Mouse (Mus musculus) bone marrow macrophage, adult 2 months (primary cell): ENCODE results near the gene Plcb4. TPM values are rescaled to one million over a fixed set of nuclear protein-coding genes. Genes with fewer than 3 reads are reported as not detected.

Source experiments
- H3K27ac ChIP-seq: 2 replicates; pipeline ENCODE4 v1.5.1; 2012; ENCODE audit warnings: low read depth, low read length; ENCODE audit not compliant: insufficient read depth
- H3K4me1 ChIP-seq: 2 replicates; pipeline ENCODE4 v1.6.1; 2012; ENCODE audit warnings: low read length; ENCODE audit not compliant: control insufficient read depth, insufficient read depth
- H3K4me3 ChIP-seq: 2 replicates; pipeline ENCODE4 v1.5.1; 2012; ENCODE audit warnings: mild to moderate bottlenecking, low read length, moderate library complexity; ENCODE audit not compliant: insufficient read depth
- CTCF ChIP-seq: IDR thresholded peaks from 2 replicates; pipeline ENCODE4 v1.5.1; 2012; ENCODE audit warnings: low read depth, mild to moderate bottlenecking, low read length, moderate library complexity
- POLR2A ChIP-seq: IDR thresholded peaks from 2 replicates; pipeline ENCODE4 v1.6.1; 2012; ENCODE audit warnings: mild to moderate bottlenecking, low read depth, low read length, borderline replicate concordance
- polyA plus RNA-seq: library from polyadenylated mRNA; stranded (reverse); fragments of >200 nt; gene quantifications from 2 replicates; pipeline ENCODE4 v1.2.4, GENCODE M21; 2012; ENCODE audit not compliant: missing spikeins, insufficient read depth, insufficient read length

Gene Plcb4
- polyA plus RNA-seq, 1 experiment, result 10.2 TPM

DNA sequence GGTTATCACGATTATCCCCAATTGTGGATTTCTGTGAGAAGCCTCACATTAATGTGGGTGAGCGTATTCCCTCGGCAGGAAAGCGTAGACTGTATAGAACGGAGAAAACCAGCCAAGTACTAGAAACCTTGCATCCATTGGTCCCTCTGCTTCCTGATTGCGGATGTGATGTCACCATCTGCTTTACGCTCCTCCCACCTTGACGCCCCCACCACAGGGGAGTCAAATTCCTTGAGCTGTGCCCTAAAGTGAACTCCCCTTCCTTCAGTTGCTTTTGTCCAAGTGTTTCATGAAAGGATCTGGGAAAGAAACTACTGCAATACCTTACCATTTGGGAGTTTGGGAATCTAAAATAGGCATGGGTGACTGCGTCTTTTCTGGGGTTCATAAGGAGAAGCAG, 111.4 kb downstream of the Plcb4 start:
- Histone ChIP-seq H3K27ac (no peak overlapping the region), H3K4me1 (peaks cover 32% of the 10 kb centered on the region), H3K4me3 (no peak overlapping the region)
- TF ChIP-seq POLR2A (no peak), CTCF (no peak)

DNA sequence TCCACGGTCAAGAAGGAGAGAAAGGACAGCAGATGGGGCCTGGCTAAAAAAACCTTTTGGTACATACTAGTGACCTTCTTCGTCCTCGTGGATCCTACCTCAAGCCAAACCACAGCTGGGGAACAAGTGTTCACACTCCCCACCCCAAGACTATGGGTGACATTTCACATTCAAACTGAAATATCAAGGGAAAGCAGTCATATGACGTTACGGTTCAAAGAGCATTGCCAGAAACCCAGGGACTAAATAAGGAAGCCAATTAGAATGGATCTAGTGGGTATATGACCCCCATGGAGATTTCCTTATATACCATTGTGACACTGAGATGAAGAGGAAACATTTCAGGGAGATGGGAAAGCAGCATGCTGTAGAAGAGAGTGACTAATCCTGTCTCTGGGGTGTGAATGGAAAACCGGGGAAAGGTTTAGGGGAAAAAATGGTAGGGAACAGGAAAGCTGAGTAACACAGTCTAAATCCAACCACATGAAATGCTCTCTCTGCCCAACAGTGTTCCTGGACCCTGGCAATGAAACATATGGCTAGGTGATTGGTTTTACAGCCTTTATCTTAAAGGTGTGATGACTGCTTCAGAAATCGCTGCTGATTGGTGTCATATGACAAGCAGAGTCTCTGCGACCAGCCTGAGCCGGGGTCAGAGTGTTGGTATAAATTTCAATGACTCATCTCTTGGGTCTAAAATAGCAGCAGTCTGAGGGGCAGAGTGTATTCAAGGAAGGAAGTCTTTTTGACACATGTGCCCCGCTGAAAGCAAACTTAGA, 114.6 kb downstream of the Plcb4 start:
- no peak for TF ChIP-seq POLR2A
- no peak for TF ChIP-seq CTCF
- H3K27ac ChIP-seq, result peak overlapping the region; percentile 73
- H3K4me3 ChIP-seq, result no peak overlapping the region
- peaks cover 29% of the 10 kb centered on the region for H3K4me1 ChIP-seq

DNA sequence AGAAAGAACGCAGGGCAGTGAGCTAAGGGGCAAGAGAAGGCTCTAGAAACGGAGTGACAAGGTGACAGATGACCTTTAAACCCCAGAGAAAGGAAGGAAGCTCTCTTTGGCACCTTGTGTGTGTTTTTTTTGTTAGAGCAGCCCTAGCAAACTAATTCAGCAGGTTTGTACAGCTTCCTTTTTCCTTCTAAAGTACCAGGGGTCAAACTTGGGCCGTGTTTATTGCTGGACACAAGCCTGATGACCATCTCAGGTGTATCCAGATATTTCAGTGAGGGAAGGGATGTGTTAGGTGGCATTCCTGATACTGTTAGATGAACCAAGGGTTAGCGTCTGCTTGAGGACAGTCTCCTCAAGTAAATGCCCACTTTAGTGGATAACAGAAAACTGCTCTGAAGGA, 116.2 kb downstream of the Plcb4 start:
- Histone ChIP-seq H3K27ac (no peak overlapping the region), H3K4me1 (peaks cover 29% of the 10 kb centered on the region), H3K4me3 (no peak overlapping the region)
- TF ChIP-seq POLR2A, result no peak
- TF ChIP-seq CTCF, result no peak

DNA sequence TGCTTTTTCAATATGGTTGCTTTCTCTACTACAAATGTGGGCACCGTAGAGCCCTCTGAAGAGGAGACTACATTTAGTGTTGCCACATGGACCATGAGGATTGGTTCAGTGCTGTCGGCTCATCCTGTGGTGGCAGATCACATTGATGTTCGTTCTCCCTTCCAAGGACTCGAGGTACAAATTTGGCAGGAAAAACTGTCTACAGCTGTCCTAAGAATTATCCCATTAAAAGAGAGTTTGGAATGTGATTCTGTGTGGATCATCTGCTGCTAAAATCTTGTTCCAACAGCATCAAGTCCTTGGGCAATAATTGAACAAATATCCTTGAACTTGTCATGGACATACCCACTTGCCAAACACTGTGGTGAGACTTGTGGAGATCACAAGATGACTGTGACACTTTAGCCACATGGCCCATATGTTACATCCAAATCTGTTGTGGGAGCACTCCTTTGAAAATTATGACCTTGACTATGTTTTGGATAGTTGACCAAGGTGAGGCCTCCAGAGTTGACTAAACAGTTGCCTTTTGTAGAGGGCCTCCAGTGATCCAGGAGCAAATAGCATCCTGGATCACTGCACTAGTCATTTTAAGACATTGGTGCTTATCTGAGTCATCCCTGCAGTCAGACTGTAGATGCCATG, 117.4 kb downstream of the Plcb4 start:
- Histone ChIP-seq H3K4me1 (peaks cover 29% of the 10 kb centered on the region), H3K4me3 (no peak overlapping the region), H3K27ac (no peak overlapping the region)
- TF ChIP-seq CTCF, result no peak
- no peak for TF ChIP-seq POLR2A

DNA sequence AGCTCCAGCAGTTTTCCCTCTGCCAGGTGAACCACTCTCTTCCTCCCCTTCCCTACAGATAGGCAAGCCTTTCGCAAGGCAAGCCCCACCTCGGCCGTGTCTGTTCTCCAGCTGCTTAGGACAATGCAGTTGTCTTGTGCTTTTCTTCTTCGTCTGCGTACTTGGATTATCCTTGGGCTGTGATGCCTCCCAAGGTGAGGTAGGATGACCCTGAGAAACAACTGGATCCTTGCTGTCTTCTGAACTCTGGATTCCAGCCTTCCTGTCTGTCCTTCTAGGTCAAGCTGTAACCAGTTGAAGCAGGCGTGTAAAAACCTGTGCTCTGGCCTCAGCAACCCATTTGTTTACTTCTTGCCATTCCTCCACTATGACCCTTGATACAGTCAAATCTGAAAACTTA, 122.6 kb downstream of the Plcb4 start:
- H3K27ac ChIP-seq, result no peak overlapping the region
- no peak for TF ChIP-seq CTCF
- no peak for TF ChIP-seq POLR2A
- no peak overlapping the region for H3K4me3 ChIP-seq
- peaks cover 8% of the 10 kb centered on the region for H3K4me1 ChIP-seq

DNA sequence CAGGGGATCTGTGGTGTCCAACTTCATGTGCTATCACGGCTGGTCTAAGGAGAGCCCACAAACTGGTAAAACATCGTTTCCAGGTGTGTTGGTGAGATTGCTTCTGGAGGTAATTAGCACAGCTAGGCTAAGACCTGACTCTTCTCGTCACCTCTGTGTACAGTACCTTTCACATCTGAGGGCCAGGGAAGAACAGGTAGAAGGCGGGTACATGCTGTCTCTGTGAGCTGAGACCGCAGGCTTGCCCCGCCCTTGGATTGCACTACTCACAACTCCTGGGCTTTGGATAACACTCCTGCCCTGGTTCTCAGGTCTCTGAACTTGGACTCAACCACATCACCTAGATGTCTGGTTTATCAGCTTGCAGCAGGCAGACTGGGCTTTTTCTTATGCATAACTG, 128.6 kb downstream of the Plcb4 start:
- no peak for TF ChIP-seq CTCF
- Histone ChIP-seq H3K4me1 (peaks cover 3% of the 10 kb centered on the region; the same call in 1 of the 2 replicates), H3K4me3 (no peak overlapping the region), H3K27ac (no peak overlapping the region)

DNA sequence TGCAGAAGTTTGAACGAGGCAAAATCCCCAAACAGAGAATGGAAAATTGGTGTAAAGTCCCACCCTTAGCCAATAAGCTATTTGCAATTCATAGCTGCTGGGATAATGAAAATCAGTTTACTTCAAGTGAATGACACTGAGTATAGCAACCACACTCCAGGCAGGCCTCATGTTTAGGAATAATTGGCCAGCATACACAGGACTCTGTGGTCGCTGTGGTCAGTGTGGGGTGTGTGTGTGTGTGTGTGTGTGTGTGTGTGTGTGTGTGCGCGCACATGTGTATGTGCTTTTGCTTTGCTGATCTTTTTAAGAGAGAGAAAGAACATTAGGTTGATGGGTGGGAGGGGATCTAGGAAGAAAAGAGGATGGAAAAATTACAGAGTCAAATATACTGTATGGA, 134.1 kb downstream of the Plcb4 start:
- TF ChIP-seq CTCF (no peak), POLR2A (no peak)

DNA sequence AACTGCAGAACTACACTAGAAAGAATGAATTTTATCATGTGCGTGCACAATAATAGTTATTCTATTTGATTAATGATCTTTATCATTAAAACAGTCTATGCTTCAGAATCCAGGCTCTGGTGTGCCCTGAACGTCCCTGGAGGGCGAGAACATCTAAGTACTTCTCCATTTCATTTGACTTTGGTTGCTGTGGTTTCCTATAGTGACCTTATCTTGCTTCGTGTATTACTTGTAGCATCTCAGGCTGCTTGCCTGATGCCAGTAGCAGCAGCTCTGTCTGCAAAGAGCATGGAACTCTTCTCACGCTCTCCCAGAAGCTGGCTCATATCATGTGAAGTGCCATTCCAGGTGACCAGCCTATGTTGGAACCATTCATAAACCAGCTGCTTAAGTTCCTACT, 137.9 kb downstream of the Plcb4 start:
- H3K4me3 ChIP-seq, result no peak overlapping the region
- TF ChIP-seq CTCF, result no peak
- TF ChIP-seq POLR2A, result no peak
- no peak overlapping the region for H3K27ac ChIP-seq
- H3K4me1 ChIP-seq, result peaks cover 18% of the 10 kb centered on the region

More for the DNA sequence above, 134.1 kb downstream of the Plcb4 start:
- H3K4me3 ChIP-seq, result no peak overlapping the region
- H3K27ac ChIP-seq, result no peak overlapping the region
- H3K4me1 ChIP-seq, result peaks cover 11% of the 10 kb centered on the region

DNA sequence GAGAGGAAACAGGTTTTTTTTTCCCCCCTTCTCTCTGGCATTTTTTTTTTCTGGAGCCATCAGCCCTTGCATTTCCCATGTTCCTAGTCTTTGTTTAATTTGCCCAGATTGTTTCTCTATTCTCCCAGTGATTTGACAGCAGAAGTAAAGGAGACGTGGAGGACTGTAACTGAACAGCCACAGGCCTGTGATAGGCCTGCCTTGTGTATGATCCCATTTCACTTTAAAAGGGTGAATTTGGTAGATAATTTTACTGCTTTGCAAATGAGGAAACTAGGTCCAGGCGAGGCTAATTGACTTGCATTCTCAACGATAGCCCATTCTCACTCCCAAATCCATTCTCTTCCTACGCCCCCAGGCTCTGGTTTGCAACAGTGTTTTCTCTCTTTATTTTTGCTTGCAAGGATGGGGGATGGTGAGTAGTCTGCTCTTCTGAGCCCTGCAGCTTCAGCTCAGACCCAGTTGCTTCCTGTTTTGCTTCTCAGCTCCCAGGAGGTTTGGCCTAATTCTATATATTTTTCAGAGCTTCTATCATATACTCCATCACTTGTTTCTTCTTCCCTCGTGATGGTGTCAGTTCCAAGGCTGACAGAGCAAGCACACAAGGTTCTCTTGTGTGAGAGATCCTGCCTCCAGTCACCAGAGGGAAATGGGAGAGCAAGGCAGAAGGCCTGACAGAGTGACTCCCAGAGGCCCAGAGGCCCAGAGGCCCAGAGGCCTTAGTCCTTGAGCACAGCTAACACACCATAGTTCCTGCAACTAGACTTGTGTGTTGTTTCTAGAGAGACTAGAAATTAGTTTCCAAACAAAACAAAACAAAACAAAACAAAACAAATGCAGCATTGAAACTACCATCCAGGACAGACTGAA, 139.1 kb downstream of the Plcb4 start:
- peaks cover 18% of the 10 kb centered on the region for H3K4me1 ChIP-seq
- peak overlapping the region; percentile 67 for H3K27ac ChIP-seq
- TF ChIP-seq POLR2A (no peak), CTCF (no peak)
- H3K4me3 ChIP-seq, result no peak overlapping the region
